Mouse (Mus musculus) MEL (cell line): Measurements from ENCODE around the gene 1700001C19Rik.

Experiments
- CHD2 ChIP-seq: IDR thresholded peaks from 2 replicates; pipeline ENCODE4 v1.6.1; 2011; ENCODE audit warnings: low read length, improper control_type of control experiment
- GATA1 ChIP-seq: IDR thresholded peaks from 2 replicates; pipeline ENCODE4 v1.6.1; 2011; ENCODE audit warnings: low read depth, low read length, improper control_type of control experiment
- MAX ChIP-seq: IDR thresholded peaks from 2 replicates; pipeline ENCODE4 v1.6.1; 2011; ENCODE audit warnings: low read length, improper control_type of control experiment
- MEF2A ChIP-seq: IDR thresholded peaks from 2 replicates; pipeline ENCODE4 v1.6.1; 2014; ENCODE audit warnings: low read depth, mild to moderate bottlenecking, inconsistent platforms, low read length, improper control_type of control experiment; ENCODE audit not compliant: poor library complexity, insufficient replicate concordance, severe bottlenecking; ENCODE audit errors: extremely low read depth
- POLR2AphosphoS5 ChIP-seq: IDR thresholded peaks from 2 replicates; pipeline ENCODE4 v1.6.1; 2012; ENCODE audit warnings: low read depth, borderline replicate concordance, mild to moderate bottlenecking, inconsistent platforms, low read length, moderate library complexity, mixed read lengths
- TAL1 ChIP-seq: IDR thresholded peaks from 2 replicates; pipeline ENCODE4 v1.6.1; 2012; ENCODE audit warnings: mild to moderate bottlenecking, inconsistent platforms, low read length, moderate library complexity, mixed read lengths
- TBP ChIP-seq: IDR thresholded peaks from 2 replicates; pipeline ENCODE4 v1.8.0; 2011; ENCODE audit warnings: low read depth, low read length, improper control_type of control experiment
- USF2 ChIP-seq, 2 experiments: IDR thresholded peaks; 2 replicates each; pipeline ENCODE4 v1.6.1; 2011 to 2012; ENCODE audit warnings: improper control_type of control experiment in 2 of 2, low read length in 2 of 2, borderline replicate concordance in 1 of 2, inconsistent platforms in 1 of 2, low read depth in 1 of 2, mild to moderate bottlenecking in 1 of 2; ENCODE audit not compliant: insufficient read depth in 1 of 2

- TF ChIP-seq TAL1: no peak
- no peak for TF ChIP-seq MEF2A
- TF ChIP-seq POLR2AphosphoS5: no peak
- TF ChIP-seq CHD2: no peak
- no peak for TF ChIP-seq MAX
- no peak for TF ChIP-seq TBP
- TF ChIP-seq USF2 (IDR thresholded peaks at IDR 0.05; ENCODE audit: borderline replicate concordance in 1 of 2, insufficient read depth in 1 of 2, low read depth in 1 of 2, low read length in 2 of 2): no peak
- no peak for TF ChIP-seq GATA1
These were observed 48.6 kb upstream of the 1700001C19Rik start for GRCm38 (mm10) chr17:47485791-47486190.
